Mouse (Mus musculus): ENCODE data around the gene Dock8. TPM values are rescaled to one million over a fixed set of nuclear protein-coding genes. Genes with fewer than 3 reads are reported as not detected.

Gene Dock8
- total RNA-seq, 2 experiments from 2014 or later, result 16.3 to 18.5 TPM

DNA sequence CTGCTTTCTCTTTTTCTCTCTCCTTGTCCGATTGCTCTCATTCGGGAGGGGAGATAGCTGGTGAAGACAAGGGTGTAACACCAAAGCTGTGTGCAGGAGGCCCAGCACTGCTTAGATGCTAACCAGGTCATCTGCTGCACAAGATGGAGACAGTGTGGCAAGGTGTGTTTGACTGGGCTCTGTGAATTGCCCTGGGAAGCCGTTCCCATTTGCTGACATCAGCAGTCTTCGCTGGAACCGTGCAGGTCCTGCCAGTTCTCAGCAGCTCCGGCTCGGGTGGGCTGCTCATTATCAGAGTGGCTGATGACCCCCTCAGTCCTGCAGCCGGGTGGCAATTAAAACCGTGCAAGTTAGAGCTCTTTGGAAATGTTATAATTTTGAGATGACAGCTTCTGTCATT, 167.1 kb downstream of the Dock8 start:
- intact Hi-C loops (cut with DNase I), result no loop called here
- no peak for DNase-seq

DNA sequence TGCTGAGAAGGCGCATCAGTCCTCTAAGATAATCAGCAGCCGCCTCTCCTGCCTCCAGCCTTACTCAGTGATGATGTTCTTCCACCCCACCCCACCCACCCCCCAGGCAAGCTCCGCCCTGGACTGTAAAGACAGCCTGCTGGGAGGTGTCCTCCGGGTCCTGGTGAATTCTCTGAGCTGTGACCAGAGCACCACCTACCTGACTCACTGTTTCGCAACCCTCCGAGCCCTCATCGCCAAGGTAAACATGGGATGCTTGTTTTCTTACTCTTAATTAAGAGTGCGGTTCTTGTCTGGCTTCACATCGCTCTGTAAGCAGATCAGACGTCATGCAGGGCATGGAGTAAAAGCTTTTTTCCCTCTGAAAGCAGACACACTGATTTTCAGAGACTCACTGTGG, 172.1 kb downstream of the Dock8 start:
- intact Hi-C loops (cut with DNase I), result no loop called here
- no peak for DNase-seq

DNA sequence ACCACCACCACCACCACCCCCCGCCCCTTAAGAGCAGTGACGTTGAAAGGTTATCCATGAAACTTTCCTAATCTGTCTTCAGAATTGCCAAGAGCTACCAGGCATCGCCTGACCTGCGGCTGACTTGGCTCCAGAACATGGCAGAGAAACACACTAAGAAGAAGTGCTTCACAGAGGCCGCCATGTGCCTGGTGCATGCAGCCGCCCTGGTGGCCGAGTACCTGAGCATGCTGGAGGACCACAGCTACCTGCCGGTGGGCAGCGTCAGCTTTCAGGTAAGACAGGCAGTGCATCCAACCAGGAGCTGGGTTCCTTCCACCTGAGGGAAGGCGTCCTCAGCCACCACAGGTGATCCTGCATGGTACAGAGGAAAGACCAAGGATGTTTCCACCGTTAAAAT, 177.4 kb downstream of the Dock8 start:
- intact Hi-C loops (cut with DNase I), result no loop called here
- no peak for DNase-seq

DNA sequence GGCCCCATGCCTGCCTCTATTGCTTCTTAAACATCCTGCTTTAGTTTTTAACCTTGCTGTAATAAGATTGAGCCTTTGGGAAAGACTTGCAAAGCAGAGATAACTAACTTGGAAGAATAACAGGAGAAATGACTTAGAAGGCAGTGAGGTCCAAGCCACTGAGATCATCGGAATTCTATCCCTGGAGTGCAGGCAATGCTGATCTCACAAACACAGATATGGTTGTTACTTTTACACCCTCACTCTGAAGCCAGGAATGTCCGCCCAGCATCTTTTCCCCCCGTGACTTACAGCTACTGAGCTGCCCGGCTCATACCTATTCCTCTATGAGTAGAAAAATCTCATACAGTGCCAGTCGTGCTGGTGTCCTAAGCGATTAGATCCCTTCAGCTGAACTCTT, 180.7 kb downstream of the Dock8 start:
- DNase-seq, result peak; percentile 65
- intact Hi-C loops (cut with DNase I), result no loop called here

DNA sequence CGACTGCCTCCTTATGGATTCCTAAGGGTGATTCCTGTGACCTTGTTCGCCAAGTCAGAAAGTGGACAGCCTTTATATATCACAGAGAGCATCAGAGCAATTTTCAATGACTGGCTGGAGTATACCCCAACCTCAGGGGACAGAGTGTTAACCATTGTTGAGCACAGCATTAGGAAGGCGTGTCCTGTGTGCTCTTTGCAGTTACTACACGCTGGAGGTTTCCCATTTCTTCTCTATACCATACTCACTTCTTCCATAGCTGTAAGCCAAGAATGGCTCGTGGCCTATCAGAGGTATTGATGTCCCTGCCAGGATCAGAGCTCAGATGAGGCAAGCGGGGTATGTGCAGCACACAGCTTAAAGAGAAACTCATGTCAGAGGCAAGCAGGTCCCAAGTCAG, 181.2 kb downstream of the Dock8 start:
- DNase-seq, result no peak

DNA sequence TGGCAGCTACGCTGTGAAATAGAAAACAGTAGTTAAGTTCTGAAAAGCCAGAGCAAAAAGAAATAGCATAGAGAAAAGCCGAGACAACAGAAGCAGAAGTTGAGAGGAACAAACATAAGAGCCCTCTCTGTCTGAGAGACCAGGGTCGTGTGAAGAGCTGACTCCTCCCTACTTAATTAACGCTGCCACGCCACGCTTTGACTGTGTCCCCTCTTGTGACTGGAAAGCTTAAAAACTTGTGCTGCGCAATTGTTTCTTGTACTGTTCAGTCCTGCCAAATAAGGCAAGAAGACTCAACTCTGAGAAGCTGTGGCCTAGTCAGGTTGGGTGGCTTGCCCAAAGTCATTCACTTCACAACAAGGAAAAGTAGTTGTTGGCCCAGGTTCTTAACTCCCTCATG, 184.7 kb downstream of the Dock8 start:
- intact Hi-C loops (cut with DNase I), result no loop called here
- DNase-seq, result no peak

More for the DNA sequence above, 181.2 kb downstream of the Dock8 start:
- intact Hi-C loops (cut with DNase I), result no loop called here

DNA sequence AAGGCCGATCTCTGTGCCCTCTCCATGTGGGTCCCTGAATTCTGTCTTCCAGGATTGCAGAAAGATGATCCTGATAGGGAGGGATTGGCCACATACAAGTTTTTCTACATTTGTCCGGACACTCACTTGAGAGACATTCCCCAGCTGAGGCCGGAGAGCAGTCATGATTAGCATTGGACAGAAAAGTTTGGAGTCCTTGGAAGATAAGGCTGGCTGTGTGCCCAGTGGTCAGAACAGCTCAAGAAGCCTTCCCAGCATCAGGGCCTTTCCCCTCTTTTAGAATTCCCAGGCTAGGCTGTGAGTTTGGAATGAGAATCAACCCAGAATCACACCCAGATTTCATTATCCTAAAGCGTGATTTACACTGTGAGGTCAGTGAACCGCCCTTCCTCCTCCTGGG, 187.0 kb downstream of the Dock8 start:
- intact Hi-C loops (cut with DNase I), result no loop called here
- peak; percentile 75 to 79 for DNase-seq

DNA sequence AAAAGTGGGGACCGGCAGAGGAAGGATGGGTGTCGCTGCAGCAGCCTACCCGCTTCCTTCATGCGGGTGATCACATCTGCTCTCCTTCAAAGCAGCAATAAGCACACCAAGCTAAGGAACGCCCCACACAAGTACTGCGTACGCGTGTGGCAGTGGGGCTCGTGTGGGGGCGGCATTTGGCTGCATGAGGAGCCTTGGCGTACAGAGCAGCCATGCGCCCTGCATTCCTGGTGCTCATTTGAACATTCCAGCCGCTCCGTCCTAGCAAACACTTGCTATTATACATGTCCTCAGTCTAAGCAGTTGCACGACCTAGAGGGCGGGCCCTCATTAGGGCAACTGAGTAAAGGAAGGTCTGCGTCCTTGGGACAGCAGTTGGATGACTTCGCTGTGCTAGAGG, 188.3 kb downstream of the Dock8 start:
- DNase-seq, result no peak
- intact Hi-C loops (cut with DNase I), result no loop called here

DNA sequence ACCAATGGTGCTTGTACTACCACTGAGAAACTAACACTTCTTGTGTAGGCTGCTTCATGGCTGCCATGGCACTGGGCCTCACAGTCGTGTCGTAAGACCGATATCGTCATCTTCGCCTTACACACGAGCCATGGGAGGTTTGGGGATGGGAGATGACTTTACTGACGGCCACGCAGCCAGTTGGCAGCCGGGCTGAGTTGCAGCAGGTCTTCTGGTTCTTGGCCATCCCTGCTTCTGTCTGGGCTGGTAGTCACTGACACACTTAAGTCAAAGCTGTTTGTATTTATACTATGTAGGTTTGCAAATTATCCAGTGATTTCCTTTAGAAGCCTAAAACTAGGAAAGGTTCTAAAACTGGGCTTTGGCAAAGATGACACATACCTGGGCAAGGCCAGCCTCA, 194.4 kb downstream of the Dock8 start:
- intact Hi-C loops (cut with DNase I), result no loop called here
- DNase-seq, result no peak

DNA sequence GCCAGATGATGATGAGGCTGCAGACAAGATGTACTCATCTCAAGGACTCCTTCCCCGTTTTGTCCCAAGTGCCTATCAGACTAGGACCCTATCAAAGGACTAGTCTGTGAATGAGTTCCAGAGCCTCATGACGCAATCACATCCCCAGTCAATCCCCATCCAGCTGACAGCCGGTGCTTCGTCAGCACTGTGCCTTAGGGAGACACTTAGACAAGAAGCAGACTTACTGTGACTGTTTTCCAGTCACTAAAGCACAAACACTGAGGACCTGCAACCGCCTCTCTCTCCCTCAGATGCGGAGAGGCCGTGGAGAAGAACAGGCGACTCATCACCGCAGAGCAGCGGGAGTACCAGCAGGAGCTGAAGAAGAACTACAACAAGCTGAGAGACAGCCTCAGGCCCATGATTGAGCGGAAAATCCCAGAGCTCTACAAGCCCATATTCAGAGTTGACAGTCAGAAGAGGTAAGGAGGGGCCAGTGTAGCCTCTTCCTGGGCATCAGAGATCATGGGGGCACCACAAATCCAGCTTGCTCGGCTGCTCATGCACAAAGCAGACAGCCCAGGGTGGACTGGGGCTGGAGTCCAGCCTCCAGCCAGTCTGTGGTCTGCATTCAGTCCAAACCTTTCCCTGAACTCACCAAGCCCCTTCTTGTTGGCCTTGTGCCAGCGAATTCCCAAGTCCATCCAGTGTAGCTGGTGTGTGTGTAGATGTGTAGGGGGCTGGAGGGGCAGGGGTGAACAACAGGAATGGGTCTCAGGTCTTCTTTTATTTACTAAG, 200.9 kb downstream of the Dock8 start:
- no peak for DNase-seq
- intact Hi-C loops (cut with DNase I), result no loop called here

DNA sequence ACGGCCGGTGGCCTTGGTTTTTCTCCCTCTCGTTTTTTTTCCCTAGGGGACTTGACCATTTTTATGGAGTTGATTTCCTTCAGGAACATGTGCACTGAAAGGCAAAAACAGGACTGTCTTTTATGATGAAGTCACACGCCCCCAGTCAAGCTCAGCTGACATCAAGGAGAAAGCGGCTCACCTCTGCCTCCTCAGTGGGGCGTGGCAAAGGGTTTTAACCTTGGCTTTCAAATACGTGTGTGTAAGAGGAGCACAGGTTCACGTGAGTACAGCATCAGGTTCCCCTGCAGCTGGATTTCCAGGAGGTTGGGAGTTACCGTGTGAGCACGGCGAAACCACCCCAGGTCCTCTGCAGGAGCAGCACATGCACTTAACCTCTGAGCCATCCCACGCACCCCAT, 203.7 kb downstream of the Dock8 start:
- intact Hi-C loops (cut with DNase I), result no loop called here

DNA sequence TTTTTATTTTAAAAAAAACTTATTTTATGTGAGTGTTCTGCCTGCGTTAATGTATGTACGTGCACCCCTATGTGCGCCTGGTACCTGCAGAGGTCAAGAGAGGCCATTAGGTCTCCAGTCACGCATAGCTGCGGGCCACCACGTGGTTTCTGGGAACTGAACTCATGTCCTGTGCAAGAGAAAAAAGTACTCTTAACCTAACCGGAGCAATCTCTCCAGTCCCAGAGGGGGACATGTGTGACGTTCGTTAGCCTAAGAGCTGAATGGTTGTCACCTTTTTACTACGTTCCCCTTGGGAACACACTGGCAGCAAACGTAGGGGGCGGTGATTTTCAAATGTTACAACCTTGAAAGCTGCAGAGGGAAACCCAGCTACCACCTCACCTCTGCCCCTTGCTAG, 207.6 kb downstream of the Dock8 start:
- intact Hi-C loops (cut with DNase I), result no loop called here
- no peak for DNase-seq

More for the DNA sequence above, 203.7 kb downstream of the Dock8 start:
- DNase-seq, result no peak

DNA sequence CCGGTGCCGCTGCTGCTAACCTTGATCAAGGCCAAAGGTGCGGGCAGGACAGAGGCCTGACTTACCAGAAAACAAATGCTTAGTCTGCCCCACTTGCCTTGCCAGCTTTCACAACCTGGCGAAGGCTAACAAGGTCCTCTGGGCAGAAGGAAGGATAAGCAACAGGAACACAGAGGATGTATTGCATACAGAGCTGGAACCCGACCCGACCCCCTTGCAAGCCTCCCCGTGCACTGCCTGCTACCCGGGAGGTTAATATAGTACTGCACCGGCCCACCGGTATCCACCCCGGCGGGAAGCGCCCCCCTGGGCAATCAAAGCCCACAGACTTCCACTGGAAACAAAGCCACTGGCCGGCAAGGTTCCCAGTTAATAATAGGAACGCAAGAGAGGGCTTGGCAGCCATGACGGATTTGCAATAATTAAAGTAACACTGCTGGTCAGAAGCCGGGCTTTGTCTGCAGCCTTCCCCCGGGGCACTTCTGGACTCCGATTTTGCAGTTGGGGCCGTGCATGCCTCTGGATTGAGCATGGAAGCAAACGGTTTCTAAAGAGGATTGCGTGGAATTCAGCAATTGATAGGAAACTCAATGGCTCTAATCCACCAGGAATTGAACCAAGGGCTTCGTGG, 208.5 kb downstream of the Dock8 start:
- peak; percentile 60 to 67 for DNase-seq
- intact Hi-C loops (cut with DNase I), result no loop called here

DNA sequence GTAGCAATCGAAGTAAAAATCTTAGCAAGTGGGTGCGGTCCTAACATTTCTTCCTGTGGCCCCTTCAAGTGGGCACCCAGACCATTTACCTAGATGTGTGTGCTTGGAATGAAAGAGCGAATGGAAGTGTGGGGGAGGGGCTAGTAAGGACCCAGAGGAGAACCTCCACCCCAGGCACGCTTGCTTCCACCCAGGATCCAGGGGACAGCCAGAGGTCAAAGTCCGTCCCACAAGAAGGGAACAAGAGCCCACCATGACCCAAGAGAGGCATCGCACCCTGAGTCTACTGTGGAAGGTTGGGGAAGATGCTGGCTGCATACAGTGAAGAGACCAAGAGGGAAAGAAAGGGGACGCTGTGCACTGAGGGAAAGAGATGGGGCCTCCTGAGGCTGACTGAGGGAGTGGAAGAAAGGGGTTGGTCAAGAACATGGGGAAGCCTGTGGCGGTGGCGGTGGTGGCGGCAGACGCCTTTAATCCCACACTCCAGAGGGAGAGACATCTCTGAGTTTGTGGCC, 209.3 kb downstream of the Dock8 start:
- no peak for DNase-seq
- intact Hi-C loops (cut with DNase I), result no loop called here

DNA sequence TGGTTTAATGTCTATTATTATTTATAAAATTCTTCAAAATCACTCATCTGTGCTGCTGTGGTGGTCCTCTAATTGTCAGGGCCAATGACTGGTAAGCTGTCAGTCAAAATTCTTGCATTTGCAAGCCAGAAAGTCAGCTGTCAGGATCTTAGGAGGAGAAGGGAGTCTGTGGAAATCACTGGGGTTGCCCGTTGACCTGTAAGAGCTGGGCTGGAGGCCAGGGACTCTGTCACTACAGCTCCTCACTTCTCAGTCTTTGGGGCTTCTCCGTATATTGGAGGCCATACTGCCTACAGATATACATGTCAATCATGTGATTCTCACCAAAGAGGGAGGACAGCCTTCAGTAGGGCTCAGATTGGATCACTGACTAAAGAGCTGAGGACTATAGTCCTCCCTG, 221.3 kb downstream of the Dock8 start:
- no peak for DNase-seq
- intact Hi-C loops (cut with DNase I), result no loop called here

DNA sequence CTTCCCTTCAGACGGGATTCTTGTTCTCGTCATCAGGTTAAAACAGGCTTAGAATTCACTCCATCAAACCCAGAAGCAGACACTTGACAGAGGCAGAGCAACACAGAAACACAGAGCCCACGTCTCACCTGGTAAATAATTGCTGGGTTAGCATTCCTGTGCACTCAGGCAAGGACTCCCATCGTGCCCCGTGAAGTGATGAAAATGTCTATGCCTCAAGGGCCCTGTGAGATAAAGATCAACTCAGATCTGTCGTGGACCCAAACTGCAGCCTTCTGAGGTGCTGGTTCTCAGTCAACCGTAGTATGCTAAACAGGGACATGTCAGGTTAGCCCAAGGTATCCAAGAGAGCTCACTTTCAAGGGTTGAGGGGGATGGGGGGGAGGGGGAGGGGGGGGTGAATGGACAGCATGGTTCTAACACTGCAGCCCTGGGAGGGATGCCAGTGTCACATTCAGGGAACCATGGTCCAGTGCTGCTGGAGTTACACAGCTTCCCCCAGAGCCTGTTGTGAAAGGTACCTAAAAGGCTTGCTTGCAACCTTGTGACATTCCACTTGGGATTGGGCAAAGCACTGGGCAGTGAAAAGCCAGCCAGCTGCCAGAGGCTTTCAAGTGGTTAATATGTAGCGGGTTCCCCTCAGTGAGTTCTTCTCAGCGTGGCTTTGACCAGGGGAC, 222.8 kb downstream of the Dock8 start:
- DNase-seq, result no peak
- intact Hi-C loops (cut with DNase I), result no loop called here

DNA sequence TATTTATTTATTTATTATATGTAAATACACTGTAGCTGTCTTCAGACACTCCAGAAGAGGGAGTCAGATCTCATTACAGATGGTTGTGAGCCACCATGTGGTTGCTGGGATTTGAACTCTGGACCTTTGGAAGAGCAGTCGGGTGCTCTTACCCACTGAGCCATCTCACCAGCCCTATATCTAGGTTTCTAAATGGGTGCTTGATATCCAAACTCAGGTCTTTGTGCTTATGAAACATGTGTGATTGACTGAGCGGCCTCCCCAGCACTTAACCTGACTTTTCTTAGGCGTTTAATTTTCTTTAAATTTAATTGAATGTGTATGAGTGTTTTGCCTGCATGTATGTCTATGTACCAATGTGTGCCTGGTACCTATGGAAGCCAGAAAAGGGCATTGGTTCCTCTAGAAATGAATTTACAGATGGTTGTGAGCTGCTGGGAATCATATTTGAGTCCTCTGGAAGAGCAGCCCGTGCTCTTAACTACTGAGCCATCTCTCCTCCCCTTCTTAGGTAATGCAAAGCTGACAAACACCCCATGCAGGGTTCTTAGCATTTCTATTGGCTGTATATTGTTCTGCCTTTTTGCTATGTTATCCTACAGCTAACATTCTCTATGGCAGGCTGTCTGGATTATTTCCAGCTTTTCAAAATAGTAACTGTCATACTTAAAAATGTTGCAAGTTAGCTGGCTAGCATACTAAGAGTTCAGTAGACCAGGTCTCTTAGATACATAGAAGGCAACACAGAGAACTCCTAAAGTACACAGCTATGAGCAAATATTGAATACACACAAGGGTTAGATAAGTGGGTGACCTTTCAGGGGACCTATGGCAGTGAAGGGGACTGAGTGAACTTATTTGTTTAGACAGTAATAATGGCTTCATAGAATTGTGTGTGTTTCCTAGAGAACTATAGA, 231.0 kb downstream of the Dock8 start:
- DNase-seq, result no peak
- intact Hi-C loops (cut with DNase I), result no loop called here

DNA sequence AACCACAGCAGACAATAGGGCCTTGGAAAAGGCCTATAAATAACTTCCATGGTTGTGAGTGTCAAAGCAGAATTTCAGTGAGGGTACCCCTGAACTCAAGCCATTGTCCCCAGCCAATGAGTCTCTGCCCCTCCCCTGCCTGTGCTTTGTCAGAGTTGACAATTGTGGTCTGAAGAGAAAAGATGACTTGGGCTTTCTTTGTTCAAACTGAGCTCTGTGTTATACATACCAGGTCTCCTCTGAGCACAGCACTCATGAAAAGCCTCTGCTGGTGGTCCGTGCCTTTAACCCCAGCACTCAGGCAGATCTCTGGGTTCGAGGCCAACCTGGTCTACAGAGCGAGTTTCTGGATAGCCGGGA, 231.6 kb downstream of the Dock8 start:
- intact Hi-C loops (cut with DNase I), result no loop called here

DNA sequence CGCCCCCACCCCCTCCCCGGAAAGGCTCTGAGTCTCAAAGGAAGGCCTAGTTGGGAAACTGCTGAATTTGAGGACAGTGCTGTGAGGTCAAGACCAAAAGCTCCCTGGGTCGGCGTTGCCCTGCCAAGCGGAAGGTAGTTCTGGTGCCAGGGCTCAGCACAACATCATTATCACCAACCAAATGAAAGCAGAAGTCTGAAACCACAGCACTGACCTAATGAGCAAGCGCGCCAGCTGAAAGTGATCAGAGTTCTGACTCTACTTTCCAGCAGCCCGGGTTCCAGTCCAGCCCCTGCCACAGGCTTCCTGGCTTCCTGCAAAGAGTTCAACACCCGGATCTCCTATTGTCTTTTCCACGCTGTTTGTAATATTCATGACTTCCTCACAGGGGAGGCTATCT, 232.7 kb downstream of the Dock8 start:
- intact Hi-C loops (cut with DNase I), result no loop called here
- no peak for DNase-seq

More for the DNA sequence above, 231.6 kb downstream of the Dock8 start:
- DNase-seq, result no peak

DNA sequence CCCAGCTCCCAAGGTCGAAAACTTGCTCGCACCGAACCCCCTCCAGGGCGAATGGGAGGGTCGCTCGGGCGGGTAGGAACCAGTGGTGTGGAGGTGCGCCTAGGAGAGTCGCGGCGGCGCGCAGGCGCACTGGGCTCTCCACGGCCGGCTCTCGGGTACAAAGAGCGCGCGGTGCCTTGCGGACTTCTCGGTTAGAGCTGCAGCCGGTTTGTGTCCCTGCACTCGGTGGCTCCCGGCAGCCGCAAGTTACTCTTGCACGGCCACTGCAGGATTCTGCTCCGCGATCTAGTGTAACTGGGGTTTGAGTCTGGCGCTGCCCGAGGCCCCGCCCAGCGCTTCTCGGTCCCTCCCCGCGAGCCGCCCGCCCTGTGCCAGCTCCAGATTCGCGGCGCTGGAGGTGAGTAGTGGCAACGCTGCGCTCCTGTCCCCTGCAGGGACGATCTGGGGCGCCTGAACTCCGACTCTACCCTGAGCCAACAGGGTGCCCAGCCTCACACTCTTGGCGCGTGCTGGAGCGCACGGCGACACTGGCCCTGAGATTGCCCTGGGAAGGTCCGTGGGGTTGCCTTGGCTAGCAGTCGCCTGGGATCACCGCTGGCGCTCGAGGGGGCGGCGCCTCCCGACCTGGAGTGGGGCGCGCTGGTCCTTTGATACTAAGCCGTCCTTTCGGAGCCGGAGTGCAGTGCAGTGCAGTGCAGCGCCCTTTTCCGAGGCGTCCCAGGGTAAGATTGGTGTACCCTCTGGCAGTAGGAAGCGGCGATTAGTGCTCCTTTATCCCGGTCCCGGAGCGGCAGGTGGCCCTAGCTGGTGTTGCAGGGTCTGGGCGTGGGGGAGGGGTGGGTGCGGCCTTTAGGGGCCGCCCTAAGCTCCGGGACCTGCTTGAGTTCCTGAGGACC, 237.5 kb downstream of the Dock8 start, which contains the start of gene Kank1:
Gene Kank1, plus strand, starts transcription at position 380 of the 896 bp plus-strand sequence.
- intact Hi-C loops (cut with DNase I), result loop anchor here (2.0 to 5.0 kb wide), 3 partner anchors 80 to 104 kb away; no protein-coding TSS in a partner anchor
- DNase-seq, result peak; percentile 79 to 82

Data from heart, postnatal 10 days (tissue).